Mouse (Mus musculus): Measurements from ENCODE around the gene Megf11.
A peak's percentile ranks its signal among the peaks of the same experiment; 100 is the strongest.

Gene Megf11

DNA sequence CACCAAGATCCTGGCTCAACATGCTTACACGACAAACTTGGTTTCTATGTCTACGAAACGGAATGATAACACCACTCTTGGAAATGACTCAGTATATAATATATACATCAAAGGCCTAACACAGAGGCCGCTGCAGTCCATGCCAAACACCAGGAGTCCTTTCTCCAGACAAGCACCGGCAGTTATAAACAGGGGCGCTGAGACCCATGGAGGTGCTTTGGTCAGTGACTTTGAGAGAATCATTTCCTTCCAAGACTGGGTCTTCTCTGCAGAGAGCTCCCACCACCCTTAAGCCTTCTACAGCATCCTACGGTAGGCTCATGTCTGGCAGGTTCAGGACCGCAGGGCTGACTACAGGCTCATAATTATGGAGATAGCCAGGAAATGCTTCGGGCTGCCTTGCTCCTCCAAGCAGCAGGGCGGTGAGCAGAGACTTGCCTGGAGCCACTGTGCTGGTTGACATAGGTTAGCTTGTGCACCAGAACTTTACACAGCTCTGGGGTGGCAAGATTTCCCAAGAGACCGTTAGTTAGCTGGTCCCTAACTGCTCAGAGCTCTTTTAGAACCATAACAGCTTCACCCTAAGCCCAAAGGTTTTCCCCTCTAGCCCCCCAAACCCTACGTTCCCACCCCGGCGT lies 219.8 kb downstream of the Megf11 start:
- no peak for DNase-seq (ENCODE audit: low spot score in 2 of 2)

DNA sequence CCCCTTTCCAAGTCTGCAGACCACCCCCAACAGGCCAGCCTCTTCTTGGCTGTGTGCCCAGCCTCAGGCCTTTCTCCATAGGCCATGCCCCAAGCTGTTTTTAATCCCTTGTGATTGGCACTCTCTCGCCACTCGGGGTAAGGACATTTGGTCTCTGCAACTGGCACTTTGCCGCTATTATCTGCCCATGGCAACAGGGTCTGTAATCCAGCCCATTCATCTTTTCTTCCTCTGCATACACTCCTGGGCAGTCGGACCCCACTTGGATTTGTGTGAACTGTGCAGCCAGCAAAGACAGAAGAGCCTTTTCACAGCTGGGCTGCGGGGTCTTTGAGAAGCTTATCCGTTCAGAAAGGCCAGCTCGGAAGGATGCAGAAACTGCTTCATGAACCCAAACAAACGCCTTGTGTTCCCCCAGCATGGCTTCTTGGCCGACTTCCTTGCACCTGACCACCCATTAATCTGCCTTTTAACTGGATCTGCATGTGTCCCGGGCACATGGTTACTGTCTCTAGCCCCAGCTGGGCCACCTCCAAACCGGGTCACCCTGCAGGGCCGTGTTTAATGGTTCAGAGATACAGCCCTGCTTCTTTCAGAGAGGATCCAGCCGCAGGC lies 220.4 kb downstream of the Megf11 start:
- DNase-seq (ENCODE audit: low spot score in 2 of 2): no peak

DNA sequence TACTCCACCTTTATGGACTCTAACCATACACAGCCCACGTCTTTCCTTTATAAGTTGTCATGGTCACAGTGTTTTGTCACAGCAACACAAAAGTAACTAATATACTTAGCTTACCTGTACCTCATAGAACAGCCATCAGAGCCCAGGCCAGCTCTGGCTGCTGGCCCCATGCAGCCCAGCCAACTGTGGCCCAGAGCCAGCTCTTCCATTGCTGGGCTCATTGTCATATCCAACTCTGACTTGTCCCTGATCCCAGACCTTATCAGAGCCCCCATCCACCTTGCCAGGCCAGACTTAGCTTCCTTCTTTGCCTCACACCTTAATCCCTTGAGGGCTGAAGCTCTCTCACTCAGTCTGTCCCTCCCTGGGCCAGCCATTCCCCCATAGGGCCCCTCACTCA lies 221.6 kb downstream of the Megf11 start:
- DNase-seq (ENCODE audit: low spot score in 2 of 2): no peak

DNA sequence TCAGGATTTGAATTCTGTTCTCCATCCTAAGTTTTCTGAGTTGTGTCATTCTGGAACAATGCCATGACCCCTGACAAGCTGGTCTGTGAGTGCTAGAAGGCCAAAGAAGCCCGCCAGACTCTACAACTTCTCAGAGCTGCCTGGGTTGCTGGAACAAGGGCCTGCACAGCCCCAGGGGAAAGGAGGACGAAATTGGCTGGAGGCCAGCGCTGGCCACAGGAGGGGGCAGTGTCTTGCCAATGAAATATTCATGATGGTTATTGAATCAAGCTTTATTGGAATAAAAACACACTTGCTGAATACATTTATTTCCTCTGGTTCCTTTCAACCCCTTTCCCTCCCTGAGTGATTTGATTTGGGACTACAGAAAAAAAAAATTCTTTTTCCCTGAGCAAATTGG lies 224.1 kb downstream of the Megf11 start:
- no peak for DNase-seq (ENCODE audit: low spot score in 2 of 2)

DNA sequence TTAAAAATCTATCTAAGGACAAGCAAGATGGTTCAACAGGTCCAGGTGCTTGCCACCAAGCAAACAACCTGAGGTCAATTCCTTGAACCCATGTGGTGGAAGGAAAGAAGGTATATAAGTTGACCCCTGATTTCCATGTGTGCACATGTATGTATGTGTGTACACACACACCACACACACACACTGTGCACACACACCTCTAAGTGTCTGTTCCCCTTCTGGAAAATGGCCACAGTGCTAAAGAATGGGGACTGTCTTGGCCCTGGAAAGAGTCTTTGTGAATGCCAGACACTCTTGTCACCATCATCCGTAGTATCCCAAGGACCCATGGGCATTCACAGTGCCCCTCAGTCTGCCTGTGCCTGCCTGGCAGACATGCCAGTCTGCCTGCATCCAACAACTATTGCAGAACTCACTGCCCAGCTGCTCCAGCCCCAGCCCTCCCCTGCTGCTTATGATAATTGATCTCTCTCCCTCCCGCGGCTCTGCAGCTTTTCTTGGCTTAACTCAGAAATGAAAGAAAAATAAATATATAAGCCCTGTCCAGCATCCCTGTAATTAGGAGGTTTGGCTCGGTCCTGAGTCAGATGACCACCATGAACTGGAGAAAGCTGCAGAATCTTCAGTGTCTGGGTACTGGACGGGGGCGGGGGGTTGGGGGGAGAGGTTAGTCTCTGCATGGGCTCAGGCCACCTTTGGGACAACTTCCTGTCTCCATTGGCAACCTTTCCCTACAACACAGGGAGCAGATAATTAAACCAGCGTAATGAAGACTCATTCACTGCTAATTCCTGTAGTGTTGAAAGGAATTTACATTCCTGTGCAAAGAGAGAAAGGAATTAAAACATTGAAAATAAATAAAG lies 226.9 kb downstream of the Megf11 start:
- no peak for DNase-seq (ENCODE audit: low spot score in 2 of 2)

DNA sequence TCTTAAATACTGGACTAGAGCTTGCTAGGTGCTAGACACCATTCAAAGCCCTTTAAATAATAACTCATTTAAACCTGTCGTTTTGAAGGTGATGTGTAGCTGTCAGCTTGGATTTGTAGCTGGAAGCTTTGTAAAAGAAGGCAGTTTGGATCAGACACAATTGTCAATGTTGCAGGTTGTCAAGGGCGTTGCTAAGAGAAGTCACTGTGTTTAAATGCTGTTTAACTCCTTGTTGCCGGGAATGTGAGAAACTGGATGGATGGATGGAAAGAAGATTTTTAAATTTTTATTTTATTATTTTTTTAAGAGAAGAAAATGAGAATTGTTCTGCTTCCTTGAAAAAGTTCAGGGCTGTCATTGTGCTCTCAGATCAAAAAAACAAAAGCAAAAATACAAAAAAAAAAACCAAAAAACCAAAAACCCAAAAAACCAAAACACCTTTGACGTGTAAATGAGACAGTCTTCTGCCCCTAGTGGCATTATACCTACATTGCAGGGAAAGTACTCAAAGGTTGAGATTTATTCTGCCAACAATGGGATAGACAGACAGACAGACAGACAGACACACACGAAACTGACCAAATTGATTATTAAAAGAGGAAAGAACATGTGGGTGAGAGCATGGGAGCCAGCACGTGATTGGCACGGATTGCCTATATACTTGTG lies 227.7 kb downstream of the Megf11 start:
- DNase-seq (ENCODE audit: low spot score in 2 of 2): no peak

DNA sequence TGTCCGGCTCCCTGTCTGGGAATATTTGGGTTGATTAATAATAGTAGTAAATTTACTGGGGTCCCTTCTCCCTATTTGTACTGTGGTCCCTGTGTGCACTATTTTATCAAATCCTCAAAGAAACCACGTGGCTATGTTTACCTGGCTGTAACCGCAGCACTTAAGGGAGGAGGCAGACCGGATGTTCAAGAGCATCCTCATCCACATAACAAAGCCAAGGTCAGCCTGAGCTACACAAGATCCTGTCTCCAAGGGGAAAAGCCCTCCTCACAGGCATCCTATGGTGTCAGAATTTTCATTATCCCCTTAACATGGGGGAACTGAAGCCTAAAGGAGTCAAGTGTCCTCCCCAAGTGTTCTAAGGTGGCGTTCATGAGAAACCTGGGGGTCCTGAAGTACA lies 232.0 kb downstream of the Megf11 start:
- DNase-seq (ENCODE audit: low spot score in 2 of 2): no peak

DNA sequence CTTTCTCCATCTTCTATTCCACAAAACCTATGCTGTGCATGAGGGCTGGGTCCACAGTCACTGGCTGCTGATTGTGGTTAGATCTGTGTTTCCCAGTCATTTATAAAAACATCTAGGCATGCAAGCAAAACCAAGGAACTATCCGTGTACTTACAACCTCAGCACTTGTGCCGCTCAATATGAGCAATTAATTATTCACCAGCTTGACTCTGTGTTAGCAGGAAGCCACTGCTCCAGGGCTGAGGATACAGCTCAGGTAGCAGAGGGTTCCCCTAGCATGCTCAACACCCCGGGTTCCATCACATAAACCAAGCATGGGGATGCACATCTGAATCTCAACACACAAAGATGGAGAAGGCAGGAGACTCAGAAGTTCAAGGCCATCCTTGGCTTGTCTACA lies 233.0 kb downstream of the Megf11 start:
- DNase-seq (ENCODE audit: low spot score in 2 of 2): no peak

DNA sequence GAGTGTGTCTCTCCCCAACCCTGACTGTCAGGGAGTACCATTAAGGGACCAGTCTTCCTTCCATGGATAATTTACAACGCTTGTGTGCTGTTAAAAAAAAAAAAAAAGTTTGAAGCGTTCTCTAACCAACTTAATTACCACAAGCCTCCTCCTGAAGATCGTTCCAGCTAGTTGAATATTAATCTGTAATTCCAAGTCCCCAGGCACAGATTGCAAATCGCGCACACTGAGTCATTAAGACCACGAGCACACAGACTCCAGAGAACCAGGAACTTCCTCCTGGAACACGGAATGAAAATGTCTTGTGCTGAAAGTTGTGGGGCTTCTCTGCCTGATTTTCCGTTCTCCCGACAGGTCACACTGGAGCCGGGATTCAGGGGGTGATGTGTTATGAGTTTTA lies 234.0 kb downstream of the Megf11 start:
- DNase-seq (ENCODE audit: low spot score in 2 of 2): no peak

DNA sequence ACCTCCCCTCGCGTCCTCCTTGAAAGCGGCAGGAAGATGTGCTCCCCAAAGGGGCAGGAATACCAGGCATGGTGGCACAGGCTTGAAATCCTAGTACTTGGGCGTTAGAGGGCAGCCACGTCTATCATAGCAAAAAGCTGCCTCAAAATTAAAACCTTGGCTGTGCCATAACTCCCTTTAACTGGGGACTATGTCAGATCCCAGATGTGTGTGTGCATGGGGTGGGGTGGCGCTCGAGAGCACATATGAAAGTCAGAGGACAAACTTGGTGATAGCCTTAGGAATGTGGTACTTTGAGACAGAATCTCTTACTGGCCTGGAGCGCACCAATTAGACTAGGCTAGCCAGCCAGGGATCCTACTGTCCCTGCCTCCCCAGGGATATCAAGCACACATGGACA lies 235.2 kb downstream of the Megf11 start:
- no peak for DNase-seq (ENCODE audit: low spot score in 2 of 2)

DNA sequence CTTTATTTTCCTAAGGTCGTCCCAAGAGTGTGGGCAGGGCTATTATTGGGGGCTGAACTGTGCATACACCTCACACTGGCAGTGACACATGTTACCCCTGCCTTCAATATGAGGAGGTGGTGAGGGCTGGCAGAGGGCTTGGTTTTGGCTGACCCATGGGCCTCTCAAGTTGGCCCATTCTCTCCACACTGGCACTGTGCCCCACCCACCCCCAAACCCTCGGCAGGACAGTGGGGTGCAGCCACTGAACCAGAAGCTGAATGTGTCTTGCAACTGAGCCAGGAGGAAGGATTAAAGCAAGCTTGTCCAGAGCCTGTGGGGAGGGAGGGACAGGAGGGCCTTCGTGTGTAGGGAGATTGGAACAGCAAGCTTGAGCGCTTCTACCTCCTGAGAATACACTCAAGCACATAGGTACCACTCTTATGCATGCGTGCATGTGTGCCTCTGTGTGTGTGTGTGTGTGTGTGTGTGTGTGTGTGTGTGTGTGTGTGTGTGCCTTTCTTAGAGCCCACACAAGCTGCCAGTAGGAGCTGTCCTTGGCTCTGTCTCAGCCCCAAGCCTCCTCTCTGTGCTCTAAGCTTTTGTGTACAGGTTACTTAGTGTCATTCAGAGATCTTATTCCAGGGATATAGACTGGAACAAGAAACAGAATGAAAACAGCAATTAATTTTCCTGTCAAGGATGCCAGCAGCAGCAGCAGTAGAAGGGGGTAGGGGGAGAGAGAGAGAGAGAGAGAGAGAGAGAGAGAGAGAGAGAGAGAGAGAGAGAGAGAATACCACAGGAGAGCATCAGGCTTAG lies 236.3 kb downstream of the Megf11 start:
- no peak for DNase-seq (ENCODE audit: low spot score in 2 of 2)

DNA sequence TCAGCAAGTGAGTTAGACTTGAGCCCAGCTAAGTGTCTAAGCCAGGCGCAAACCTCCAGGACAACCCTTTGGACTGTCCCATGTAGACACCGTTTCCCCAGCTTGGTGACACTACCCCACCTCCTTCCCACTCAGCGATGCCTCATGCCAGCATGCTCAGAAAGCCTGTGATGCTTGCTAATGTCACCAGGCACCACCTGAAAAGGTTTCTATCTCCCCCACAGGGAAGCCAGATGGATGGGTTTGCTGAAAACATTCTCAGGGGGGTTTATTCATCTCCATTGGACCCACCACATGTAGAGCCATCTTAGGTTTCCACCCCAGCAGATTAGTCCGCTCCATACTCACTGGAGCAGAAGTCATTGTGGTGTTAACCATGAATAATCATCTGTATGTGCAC lies 237.9 kb downstream of the Megf11 start:
- no peak for DNase-seq (ENCODE audit: low spot score in 2 of 2)

DNA sequence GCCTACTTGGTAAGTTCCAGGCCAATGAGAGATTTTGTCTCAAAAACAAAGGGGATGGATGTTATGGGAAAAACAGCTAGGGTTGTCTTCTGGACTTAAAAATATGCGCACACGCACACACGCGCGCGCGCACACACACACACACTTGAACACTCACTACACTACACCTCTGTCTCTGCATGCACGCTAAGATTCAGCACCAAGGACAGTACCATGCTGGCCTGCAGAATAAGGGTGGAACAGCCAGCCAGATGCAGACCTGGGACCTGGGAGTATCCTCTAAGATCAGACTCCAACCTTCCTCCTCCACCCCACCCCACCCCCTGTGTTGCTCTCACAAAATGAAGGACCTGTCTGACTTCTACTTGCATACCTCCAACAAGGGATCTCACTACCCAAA lies 239.1 kb downstream of the Megf11 start:
- DNase-seq (ENCODE audit: low spot score in 2 of 2): no peak

DNA sequence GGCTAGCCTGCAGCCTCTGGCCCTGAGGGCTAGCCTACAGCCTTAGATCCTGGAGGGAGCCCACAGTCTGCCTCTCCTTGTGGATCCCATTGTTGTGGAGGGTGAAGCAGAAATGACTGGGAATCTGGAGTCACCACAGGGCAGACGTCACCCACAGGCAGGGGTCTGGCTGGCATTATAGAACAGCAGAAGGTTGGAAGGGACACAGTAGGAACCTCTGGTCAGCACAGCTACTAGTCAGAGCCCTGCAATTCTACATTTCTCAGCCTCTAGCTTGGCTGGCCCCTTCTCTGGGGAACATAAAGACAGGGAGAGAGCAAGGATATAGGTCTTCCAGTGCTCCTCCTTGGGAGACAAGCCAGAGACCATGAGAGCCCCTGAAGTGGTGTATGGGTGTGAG lies 244.4 kb downstream of the Megf11 start:
- no peak for DNase-seq (ENCODE audit: low spot score in 2 of 2)

DNA sequence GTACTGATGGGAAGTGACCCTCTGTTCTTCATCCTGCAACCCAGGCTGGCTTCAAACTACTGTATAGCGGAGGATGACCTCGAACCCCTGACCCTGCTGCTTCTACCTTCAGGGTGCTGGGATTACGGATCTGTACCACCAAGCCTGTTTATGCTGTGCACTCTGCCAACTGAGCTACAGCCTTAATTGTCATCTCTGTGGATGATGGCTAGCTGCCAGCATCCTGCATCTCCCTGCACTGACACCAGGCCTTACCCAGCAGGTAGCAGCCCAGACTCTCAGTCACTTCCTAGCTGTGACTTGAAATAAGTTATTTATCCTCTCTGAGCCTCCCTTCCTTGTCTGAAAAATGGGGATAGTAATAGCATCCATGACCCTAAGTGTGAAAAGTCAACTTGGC lies 247.7 kb downstream of the Megf11 start:
- no peak for DNase-seq (ENCODE audit: low spot score in 2 of 2)

DNA sequence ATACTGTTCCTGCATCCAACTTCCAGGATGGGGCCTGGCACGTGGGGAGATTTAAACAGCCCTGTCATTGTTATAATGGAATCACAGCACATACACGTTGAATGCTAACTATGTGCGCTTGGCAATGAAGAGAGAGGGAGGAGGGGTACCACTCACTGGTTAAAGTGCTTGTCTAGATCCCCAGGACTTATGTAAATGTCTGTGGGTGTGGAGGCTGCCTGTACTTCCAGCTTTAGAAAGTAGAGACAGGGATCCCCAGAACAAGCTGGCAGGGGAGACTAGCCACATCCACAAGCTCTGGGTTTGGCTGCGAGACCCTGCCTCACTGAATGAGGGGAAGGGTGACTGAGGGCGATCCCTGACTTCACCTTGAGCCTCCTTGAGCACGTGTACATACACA lies 250.7 kb downstream of the Megf11 start:
- no peak for DNase-seq (ENCODE audit: low spot score in 2 of 2)

DNA sequence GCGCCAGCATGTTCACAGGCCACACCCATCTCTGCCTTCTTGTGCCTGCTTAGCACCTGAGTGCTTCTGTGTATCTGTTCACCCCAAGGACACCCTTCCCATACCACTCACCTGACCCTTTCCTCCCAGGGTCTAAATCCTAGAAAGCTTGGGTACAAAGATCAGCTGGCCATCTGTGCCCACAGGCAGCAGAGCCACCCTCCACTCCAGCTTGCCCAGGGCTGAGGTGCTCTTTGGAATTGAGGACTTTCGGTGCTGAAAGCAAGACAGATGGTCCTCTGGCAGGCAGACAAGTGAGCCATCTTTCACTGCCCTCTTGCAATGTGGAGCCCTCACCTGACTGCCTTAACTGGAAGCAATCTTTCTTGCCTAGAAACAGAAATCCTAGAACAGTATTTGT lies 251.5 kb downstream of the Megf11 start:
- DNase-seq (ENCODE audit: low spot score in 2 of 2): no peak

DNA sequence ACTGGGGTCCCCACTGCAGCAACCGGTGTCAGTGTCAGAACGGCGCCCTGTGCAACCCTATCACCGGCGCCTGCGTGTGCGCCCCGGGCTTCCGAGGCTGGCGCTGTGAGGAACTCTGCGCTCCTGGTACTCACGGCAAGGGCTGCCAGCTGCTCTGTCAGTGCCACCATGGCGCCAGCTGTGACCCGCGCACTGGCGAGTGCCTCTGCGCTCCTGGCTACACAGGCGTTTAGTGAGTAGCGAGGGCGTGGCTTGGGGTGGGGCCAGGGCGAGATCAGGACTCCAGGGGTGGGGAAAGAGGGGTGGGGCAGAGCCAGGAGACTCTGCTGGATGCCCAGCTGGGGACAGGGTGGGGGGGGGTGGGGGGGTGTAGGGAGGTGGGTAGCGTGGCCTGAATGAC lies 252.8 kb downstream of the Megf11 start:
- DNase-seq (ENCODE audit: low spot score in 2 of 2): peak; percentile 17 to 22

DNA sequence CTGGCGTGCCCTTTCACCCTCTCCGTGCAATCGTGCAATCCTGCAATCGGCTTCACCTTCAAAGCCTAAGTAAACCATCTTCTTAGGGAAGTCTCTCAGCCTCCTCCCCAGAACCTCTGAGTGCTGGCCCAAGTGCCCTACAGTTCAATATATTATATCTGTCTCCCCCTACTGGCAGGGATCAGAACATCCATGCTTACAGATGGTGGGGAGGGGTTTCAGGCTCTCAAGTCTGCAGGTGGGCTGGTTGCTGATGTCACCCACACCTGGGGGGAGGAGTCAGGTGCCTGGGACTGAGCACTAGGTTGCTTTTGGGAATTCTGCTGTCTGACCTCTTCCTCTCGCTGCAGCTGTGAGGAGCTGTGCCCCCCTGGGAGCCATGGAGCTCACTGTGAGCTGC lies 254.2 kb downstream of the Megf11 start:
- peak; percentile 3 to 11 for DNase-seq (ENCODE audit: low spot score in 2 of 2)

DNA sequence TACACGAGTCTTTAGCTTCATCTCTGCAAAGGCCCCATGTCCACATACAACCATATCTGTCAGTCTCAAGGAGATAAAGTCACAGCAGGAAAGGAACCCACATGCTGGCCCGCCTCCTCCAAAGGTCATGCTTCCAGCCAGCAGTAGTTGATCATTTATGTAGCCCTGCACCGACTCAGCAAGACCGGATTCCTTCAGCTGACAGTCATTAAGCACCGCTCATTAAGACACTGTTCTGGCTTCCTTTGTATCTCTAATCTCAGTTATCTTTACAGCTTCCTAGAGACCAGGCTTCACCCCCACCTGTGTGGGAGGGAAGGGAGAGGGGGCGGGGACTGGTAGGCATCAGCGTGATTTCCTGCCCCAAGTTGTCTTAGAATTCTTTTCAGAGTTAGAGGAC lies 258.7 kb downstream of the Megf11 start:
- no peak for DNase-seq (ENCODE audit: low spot score in 2 of 2)

DNA sequence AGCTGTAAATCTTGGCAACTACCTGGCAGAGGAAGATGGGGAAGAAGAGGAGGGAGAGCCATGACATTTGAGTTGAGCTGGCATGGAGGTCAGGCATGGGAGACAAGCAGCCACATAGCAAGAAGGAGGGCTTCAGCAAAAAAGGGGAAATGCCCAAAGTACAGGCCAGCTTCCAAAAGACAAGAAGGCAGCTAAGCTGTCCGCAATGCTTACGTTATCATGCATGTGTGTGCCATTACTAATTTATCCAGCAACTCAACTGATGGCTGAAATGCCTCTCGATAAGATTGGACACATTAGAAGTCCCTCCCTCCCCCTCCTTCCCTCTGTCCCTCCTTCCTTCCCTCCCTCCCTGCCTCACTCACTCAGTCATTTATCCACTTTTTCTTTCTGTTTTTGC lies 260.0 kb downstream of the Megf11 start:
- DNase-seq (ENCODE audit: low spot score in 2 of 2): no peak

DNA sequence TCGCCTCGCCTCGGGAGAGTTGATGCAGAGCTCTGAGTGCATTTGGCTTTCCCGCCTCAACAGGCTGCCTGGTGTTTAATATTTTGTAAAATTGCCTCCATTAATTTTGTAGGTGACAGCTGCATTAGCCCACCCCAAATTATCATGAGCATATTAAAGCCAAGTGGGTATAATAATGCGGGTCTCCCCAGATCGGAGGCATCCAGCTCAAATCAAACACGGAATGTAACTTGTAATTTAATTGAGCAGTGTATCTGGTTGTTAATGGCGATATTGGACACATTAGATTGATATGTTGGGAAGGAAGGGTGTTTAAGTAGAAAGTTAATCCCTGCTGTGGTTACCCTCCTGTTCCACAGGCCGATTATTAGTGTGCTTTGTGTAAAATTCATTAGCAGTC lies 264.0 kb downstream of the Megf11 start:
- DNase-seq (ENCODE audit: low spot score in 2 of 2): no peak
